ENCODE assay signal across 11 mouse cellular contexts in genomic region chr5:138154390-138154789, GRCm38 (mm10). TPM values are rescaled to one million over a fixed set of nuclear protein-coding genes. Genes with fewer than 3 reads are reported as not detected.
DNase-seq lines count a peak whose midpoint lies in the region; ATAC-seq and TF ChIP-seq lines count a peak whose summit lies in the region.
"Had no signal": no experiment of that assay in that cellular context is flagged by ENCODE, and none has a peak within 500 bp of the region (broad histone marks: within the 10 kb centered on the region; RNA-seq: fewer than 3 reads in every experiment).

No protein-coding gene starts in this region.

- no peaks in the 10 kb centered on the region for H3K9me3 ChIP-seq in kidney, embryonic 16.5 days (ENCODE audit: low read length)
- no peaks in the 10 kb centered on the region for H3K9me3 ChIP-seq in forebrain, embryonic 10.5 days
- no peaks in the 10 kb centered on the region for H3K9me3 ChIP-seq in intestine, embryonic 16.5 days (ENCODE audit: control insufficient read depth, low read length)
- H3K9me3 ChIP-seq in midbrain, postnatal 0 days (ENCODE audit: low read length), result no peaks in the 10 kb centered on the region

- peak overlapping the region; percentile 80 for H3K4me2 ChIP-seq in kidney, embryonic 16.5 days (replicated peaks; ENCODE audit: low read depth, low read length)
- peak overlapping the region; percentile 80 for H3K4me2 ChIP-seq in intestine, embryonic 16.5 days (ENCODE audit: low read depth, low read length)
- peak overlapping the region; percentile 74 for H3K4me2 ChIP-seq in midbrain, postnatal 0 days (ENCODE audit: low read depth, low read length, poor library complexity, severe bottlenecking)

- H3K4me1 ChIP-seq in kidney, embryonic 16.5 days (ENCODE audit: insufficient read depth, low read length), result peaks cover 9% of the 10 kb centered on the region; the same call in 1 of the 2 replicates
- H3K4me1 ChIP-seq in forebrain, embryonic 10.5 days, result peaks cover 12% of the 10 kb centered on the region
- H3K4me1 ChIP-seq in intestine, embryonic 16.5 days (ENCODE audit: control insufficient read depth, insufficient read depth, low read length), result peaks cover 3% of the 10 kb centered on the region
- no peaks in the 10 kb centered on the region; the same call in 1 of the 2 replicates for H3K4me1 ChIP-seq in midbrain, postnatal 0 days (ENCODE audit: insufficient read depth, low read length)

- no peak overlapping the region for H3K27ac ChIP-seq in kidney, embryonic 16.5 days (ENCODE audit: low read length)
- peak overlapping the region; percentile 98 for H3K27ac ChIP-seq in forebrain, embryonic 10.5 days
- no peak overlapping the region for H3K27ac ChIP-seq in intestine, embryonic 16.5 days (ENCODE audit: low read length)
- peak overlapping the region; percentile 95 for H3K27ac ChIP-seq in midbrain, postnatal 0 days (ENCODE audit: low read depth, low read length)

- ATAC-seq in kidney, embryonic 16.5 days (ENCODE audit: low FRiP score, low TSS enrichment), result no peak
- no peak for ATAC-seq in intestine, embryonic 16.5 days
- ATAC-seq in midbrain, postnatal 0 days (ENCODE audit: low FRiP score), result no peak

- WGBS in kidney, embryonic 16.5 days, result 84% methylated on average over 3 of the region's 3 CpGs
- WGBS in forebrain, embryonic 10.5 days, result 87% methylated on average over 3 of the region's 3 CpGs
- WGBS in intestine, embryonic 16.5 days, result 67% methylated on average over 3 of the region's 3 CpGs
- 85% methylated on average over 3 of the region's 3 CpGs for WGBS in midbrain, postnatal 0 days

- no peak for TF ChIP-seq CTCF in midbrain, postnatal 0 days (IDR thresholded peaks at IDR 0.05)

- peak overlapping the region; percentile 83 for H3K4me3 ChIP-seq in kidney, embryonic 16.5 days (ENCODE audit: low read length)
- peak overlapping the region; percentile 86 for H3K4me3 ChIP-seq in forebrain, embryonic 10.5 days
- H3K4me3 ChIP-seq in intestine, embryonic 16.5 days (ENCODE audit: low read length), result peak overlapping the region; percentile 85
- H3K4me3 ChIP-seq in midbrain, postnatal 0 days (ENCODE audit: low read depth, low read length), result peak overlapping the region; percentile 64

- peaks cover 24% of the 10 kb centered on the region for H3K36me3 ChIP-seq in kidney, embryonic 16.5 days (ENCODE audit: insufficient read depth, low read length)
- H3K36me3 ChIP-seq in forebrain, embryonic 10.5 days (replicated peaks), result peaks cover 40% of the 10 kb centered on the region
- peaks cover 4% of the 10 kb centered on the region; the same call in 1 of the 2 replicates for H3K36me3 ChIP-seq in intestine, embryonic 16.5 days (ENCODE audit: control insufficient read depth, insufficient read depth, low read length)
- H3K36me3 ChIP-seq in midbrain, postnatal 0 days (ENCODE audit: insufficient read depth, low read length), result peaks cover 16% of the 10 kb centered on the region

- H3K9ac ChIP-seq in kidney, embryonic 16.5 days (replicated peaks; ENCODE audit: low read length), result 0 out of 2 replicates have a peak overlapping the region, but pooled peaks have one; percentile 97
- no peak overlapping the region for H3K9ac ChIP-seq in intestine, embryonic 16.5 days (ENCODE audit: low read depth, low read length)
- H3K9ac ChIP-seq in midbrain, postnatal 0 days (replicated peaks; ENCODE audit: low read length, poor library complexity, severe bottlenecking), result peak overlapping the region; percentile 91; the same call in 1 of the 2 replicates

- no peaks in the 10 kb centered on the region for H3K27me3 ChIP-seq in kidney, embryonic 16.5 days (ENCODE audit: insufficient read depth, low read length)
- H3K27me3 ChIP-seq in forebrain, embryonic 10.5 days (ENCODE audit: poor library complexity, severe bottlenecking), result no peaks in the 10 kb centered on the region
- H3K27me3 ChIP-seq in intestine, embryonic 16.5 days (replicated peaks; ENCODE audit: control insufficient read depth, insufficient read depth, low read length), result no peaks in the 10 kb centered on the region
- H3K27me3 ChIP-seq in midbrain, postnatal 0 days (ENCODE audit: insufficient read depth, low read length), result no peaks in the 10 kb centered on the region
- H3K27me3 ChIP-seq: Patski had no signal

- intact Hi-C loops in left cerebral cortex, postnatal 10 days (cut with DNase I), result loop anchor here (10.0 kb wide), 1 partner anchor 270 kb away; no protein-coding TSS in a partner anchor

- no peak for DNase-seq in kidney, postnatal 14 days
- no peak for DNase-seq in forebrain, embryonic 10.5 days (ENCODE audit: extremely low spot score, low spot score)
- DNase-seq in midbrain, postnatal 0 days (ENCODE audit: low spot score), result no peak
- no peak for DNase-seq in B cell, adult 2 months
- no peak for DNase-seq in left cerebral cortex, postnatal 10 days (ENCODE audit: extremely low spot score in 1 of 2, low spot score in 2 of 2)
- DNase-seq in spleen, adult 12 weeks (ENCODE audit: low spot score), result no peak
- DNase-seq: cerebellum, adult 11-12 months; thymus, adult 18-20 months had no signal

RNA-seq across cellular contexts. Expression of gene Zfp113, which starts 1.2 kb away (rescaled TPM):
- polyA plus RNA-seq in kidney, embryonic 16.5 days (2015; fragmentation: Nextera tagmentation; extraction: Ambion mirVana), result 22.1 and 29.5 TPM in 2 replicates
- polyA plus RNA-seq in forebrain, embryonic 10.5 days (2016; fragmentation: Nextera tagmentation; extraction: Ambion mirVana), result 37.0 and 38.7 TPM in 2 replicates
- polyA plus RNA-seq in intestine, embryonic 16.5 days (2015; fragmentation: Nextera tagmentation; extraction: Ambion mirVana), result 11.7 and 11.8 TPM in 2 replicates
- total RNA-seq in midbrain, postnatal 0 days (2014; rRNA removed), result 6.4 and 7.2 TPM in 2 replicates
- 7.0 and 7.3 TPM in 2 replicates for polyA plus RNA-seq in midbrain, postnatal 0 days (2015; fragmentation: Nextera tagmentation; extraction: Ambion mirVana)
- 10 to 100 TPM; 10.5 to 10.6 TPM for total RNA-seq in left cerebral cortex, postnatal 10 days (2021)

RNA-seq across cellular contexts. Expression of gene Cops6, which starts 6.5 kb away (rescaled TPM):
- polyA plus RNA-seq in kidney, embryonic 16.5 days (2015; fragmentation: Nextera tagmentation; extraction: Ambion mirVana), result 348 and 375 TPM in 2 replicates
- polyA plus RNA-seq in forebrain, embryonic 10.5 days (2016; fragmentation: Nextera tagmentation; extraction: Ambion mirVana), result 348 and 351 TPM in 2 replicates
- 282 and 303 TPM in 2 replicates for polyA plus RNA-seq in intestine, embryonic 16.5 days (2015; fragmentation: Nextera tagmentation; extraction: Ambion mirVana)
- 50.9 and 54.3 TPM in 2 replicates for total RNA-seq in midbrain, postnatal 0 days (2014; rRNA removed)
- 283 and 299 TPM in 2 replicates for polyA plus RNA-seq in midbrain, postnatal 0 days (2015; fragmentation: Nextera tagmentation; extraction: Ambion mirVana)
- 100 to 1,000 TPM; 145 to 149 TPM for total RNA-seq in left cerebral cortex, postnatal 10 days (2021)

RNA-seq across cellular contexts. Expression of gene Ap4m1, which starts 17.4 kb away (rescaled TPM):
- 26.1 and 29.5 TPM in 2 replicates for polyA plus RNA-seq in kidney, embryonic 16.5 days (2015; fragmentation: Nextera tagmentation; extraction: Ambion mirVana)
- 32.7 TPM in 2 replicates for polyA plus RNA-seq in forebrain, embryonic 10.5 days (2016; fragmentation: Nextera tagmentation; extraction: Ambion mirVana)
- polyA plus RNA-seq in intestine, embryonic 16.5 days (2015; fragmentation: Nextera tagmentation; extraction: Ambion mirVana), result 16.7 and 17.1 TPM in 2 replicates
- 60.8 and 62.6 TPM in 2 replicates for total RNA-seq in midbrain, postnatal 0 days (2014; rRNA removed)
- 17.2 and 17.5 TPM in 2 replicates for polyA plus RNA-seq in midbrain, postnatal 0 days (2015; fragmentation: Nextera tagmentation; extraction: Ambion mirVana)
- 10 to 100 TPM; 26.2 to 28.1 TPM for total RNA-seq in left cerebral cortex, postnatal 10 days (2021)

RNA-seq across cellular contexts. Expression of gene Mcm7, which starts 17.8 kb away (rescaled TPM):
- 223 and 230 TPM in 2 replicates for polyA plus RNA-seq in kidney, embryonic 16.5 days (2015; fragmentation: Nextera tagmentation; extraction: Ambion mirVana)
- 444 and 449 TPM in 2 replicates for polyA plus RNA-seq in forebrain, embryonic 10.5 days (2016; fragmentation: Nextera tagmentation; extraction: Ambion mirVana)
- 128 and 147 TPM in 2 replicates for polyA plus RNA-seq in intestine, embryonic 16.5 days (2015; fragmentation: Nextera tagmentation; extraction: Ambion mirVana)
- 27.8 and 31.0 TPM in 2 replicates for total RNA-seq in midbrain, postnatal 0 days (2014; rRNA removed)
- polyA plus RNA-seq in midbrain, postnatal 0 days (2015; fragmentation: Nextera tagmentation; extraction: Ambion mirVana), result 37.9 and 39.6 TPM in 2 replicates
- total RNA-seq in left cerebral cortex, postnatal 10 days (2021), result 10 to 100 TPM; 15.6 to 16.0 TPM

RNA-seq across cellular contexts. Expression of gene Taf6, which starts 32.9 kb away (rescaled TPM):
- 104 and 109 TPM in 2 replicates for polyA plus RNA-seq in kidney, embryonic 16.5 days (2015; fragmentation: Nextera tagmentation; extraction: Ambion mirVana)
- 151 and 155 TPM in 2 replicates for polyA plus RNA-seq in forebrain, embryonic 10.5 days (2016; fragmentation: Nextera tagmentation; extraction: Ambion mirVana)
- polyA plus RNA-seq in intestine, embryonic 16.5 days (2015; fragmentation: Nextera tagmentation; extraction: Ambion mirVana), result 64.5 and 69.2 TPM in 2 replicates
- total RNA-seq in midbrain, postnatal 0 days (2014; rRNA removed), result 61.1 and 90.3 TPM in 2 replicates
- 49.0 and 49.8 TPM in 2 replicates for polyA plus RNA-seq in midbrain, postnatal 0 days (2015; fragmentation: Nextera tagmentation; extraction: Ambion mirVana)
- 10 to 100 TPM; 28.8 to 31.3 TPM for total RNA-seq in left cerebral cortex, postnatal 10 days (2021)

Comparison
In these comparisons a context has a peak if more than half of its experiments do, and no peak if none do; other contexts are left out.
1. H3K27ac ChIP-seq: peak in forebrain, embryonic 10.5 days (single experiment) and midbrain, postnatal 0 days (single experiment); none in kidney, embryonic 16.5 days (single experiment) and intestine, embryonic 16.5 days (single experiment).
2. Peak in every context shown above with its lines, with median percentiles within 50 percentile points of each other: H3K4me2 ChIP-seq and H3K4me3 ChIP-seq.